ENCODE assay signal across 27 mouse cellular contexts in genomic region chr8:119572411-119572810, GRCm38 (mm10). TPM values are rescaled to one million over a fixed set of nuclear protein-coding genes. Genes with fewer than 3 reads are reported as not detected.
DNase-seq lines count a peak whose midpoint lies in the region; ATAC-seq lines count a peak whose summit lies in the region.
"Had no signal": no experiment of that assay in that cellular context is flagged by ENCODE, and none has a peak within 500 bp of the region (broad histone marks: within the 10 kb centered on the region; RNA-seq: fewer than 3 reads in every experiment).

No protein-coding gene starts in this region.

- H3K36me3 ChIP-seq in hindbrain, embryonic 14.5 days (replicated peaks; ENCODE audit: control insufficient read depth, insufficient read depth) = peaks cover 6% of the 10 kb centered on the region
- H3K36me3 ChIP-seq in hindbrain, embryonic 12.5 days = peaks cover 5% of the 10 kb centered on the region; the same call in 1 of the 2 replicates

- peaks cover 14% of the 10 kb centered on the region for H3K4me1 ChIP-seq in hindbrain, embryonic 14.5 days (replicated peaks; ENCODE audit: control insufficient read depth, insufficient read depth, low read length)
- H3K4me1 ChIP-seq in hindbrain, embryonic 12.5 days = peaks cover 14% of the 10 kb centered on the region

- H3K27ac ChIP-seq in hindbrain, embryonic 14.5 days = no peak overlapping the region
- no peak overlapping the region for H3K27ac ChIP-seq in hindbrain, embryonic 12.5 days
- H3K27ac ChIP-seq: forebrain, embryonic 13.5 days; heart, adult 2 months; limb, embryonic 10.5 days; midbrain, embryonic 12.5 days; neural tube, embryonic 15.5 days had no signal

- DNase-seq in hindbrain, embryonic 14.5 days (ENCODE audit: low spot score) = no peak
- DNase-seq in thymus, postnatal 4 days = peak; percentile 47
- no peak for DNase-seq in thymus, postnatal 0 days (ENCODE audit: low spot score)
- DNase-seq in lung, postnatal 4 days = peak; percentile 18 to 57
- no peak for DNase-seq in adipocyte (ENCODE audit: low spot score)
- DNase-seq in left cerebral cortex, postnatal 14 days (ENCODE audit: low spot score in 2 of 2) = no peak
- no peak for DNase-seq in ovary, postnatal 36 days (ENCODE audit: low spot score)
- DNase-seq: adrenal gland, adult 2 months; cerebellum, adult 9-10 months; gastrocnemius, postnatal 14 days; heart, adult 2 months; heart, postnatal 4 days; kidney, adult 8-10 months; kidney, postnatal 25 days; lung, embryonic 14.5 days; right cerebral cortex, postnatal 14 days had no signal

- H3K9ac ChIP-seq in hindbrain, embryonic 14.5 days = peak overlapping the region; percentile 28; the same call in 1 of the 2 replicates
- no peak overlapping the region for H3K9ac ChIP-seq in hindbrain, embryonic 12.5 days
- H3K9ac ChIP-seq: forebrain, embryonic 13.5 days; lung, embryonic 14.5 days; midbrain, embryonic 12.5 days; neural tube, embryonic 15.5 days had no signal

- intact Hi-C loops in left cerebral cortex, postnatal 14 days (cut with DNase I) = no loop called here

- no peak overlapping the region for H3K4me2 ChIP-seq in hindbrain, embryonic 14.5 days (replicated peaks)
- no peak overlapping the region for H3K4me2 ChIP-seq in hindbrain, embryonic 12.5 days (replicated peaks)
- H3K4me2 ChIP-seq: lung, embryonic 14.5 days; midbrain, embryonic 12.5 days had no signal

- H3K9me3 ChIP-seq in hindbrain, embryonic 14.5 days (ENCODE audit: control insufficient read depth, low read length) = no peaks in the 10 kb centered on the region
- H3K9me3 ChIP-seq in hindbrain, embryonic 12.5 days (replicated peaks) = no peaks in the 10 kb centered on the region
- H3K9me3 ChIP-seq: forebrain, embryonic 13.5 days; limb, embryonic 10.5 days; midbrain, embryonic 12.5 days; neural tube, embryonic 15.5 days had no signal

- WGBS in hindbrain, embryonic 14.5 days = 95% methylated on average over 4 of the region's 4 CpGs
- 95% methylated on average over 4 of the region's 4 CpGs for WGBS in hindbrain, embryonic 12.5 days

- no peak overlapping the region for H3K4me3 ChIP-seq in hindbrain, embryonic 14.5 days (replicated peaks; ENCODE audit: low read length)
- no peak overlapping the region for H3K4me3 ChIP-seq in hindbrain, embryonic 12.5 days
- H3K4me3 ChIP-seq: forebrain, embryonic 13.5 days; heart, adult 2 months; limb, embryonic 10.5 days; midbrain, embryonic 12.5 days; neural tube, embryonic 15.5 days had no signal

- H3K27me3 ChIP-seq in hindbrain, embryonic 14.5 days (ENCODE audit: control insufficient read depth, insufficient read depth, low read length) = 0 out of 2 replicates have a peak, but pooled peaks cover 6% of the 10 kb centered on the region
- peaks cover 17% of the 10 kb centered on the region for H3K27me3 ChIP-seq in hindbrain, embryonic 12.5 days

- ATAC-seq in hindbrain, embryonic 14.5 days (ENCODE audit: low FRiP score) = no peak
- no peak for ATAC-seq in hindbrain, embryonic 12.5 days (ENCODE audit: low FRiP score)
- ATAC-seq: forebrain, embryonic 13.5 days had no signal

RNA-seq across cellular contexts. Expression of gene Hsdl1, which starts 2.6 kb away (rescaled TPM):
- polyA plus RNA-seq in hindbrain, embryonic 14.5 days (2014; fragmentation: Nextera tagmentation; extraction: Ambion mirVana) = 163 and 182 TPM in 2 replicates
- polyA plus RNA-seq in hindbrain, embryonic 12.5 days (2016; fragmentation: Nextera tagmentation; extraction: Ambion mirVana) = 85.3 and 91.1 TPM in 2 replicates
- 185 and 200 TPM in 2 replicates for polyA plus RNA-seq in thymus, postnatal 0 days (2015; fragmentation: Nextera tagmentation; extraction: Ambion mirVana)
- 10 to 100 TPM; 42.3 to 47.2 TPM for total RNA-seq in left cerebral cortex, postnatal 14 days (2021)

RNA-seq across cellular contexts. Expression of gene Dnaaf1, which starts 2.6 kb away (rescaled TPM):
- polyA plus RNA-seq in hindbrain, embryonic 14.5 days (2014; fragmentation: Nextera tagmentation; extraction: Ambion mirVana) = 0.51 and 0.53 TPM in 2 replicates
- 0.61 TPM in 2 replicates for polyA plus RNA-seq in hindbrain, embryonic 12.5 days (2016; fragmentation: Nextera tagmentation; extraction: Ambion mirVana)
- 1.6 and 1.7 TPM in 2 replicates for polyA plus RNA-seq in thymus, postnatal 0 days (2015; fragmentation: Nextera tagmentation; extraction: Ambion mirVana)
- total RNA-seq in left cerebral cortex, postnatal 14 days (2021) = under 1 TPM; 0.11 to 0.20 TPM
- total RNA-seq: gastrocnemius, postnatal 14 days; heart, adult 2 months; heart, postnatal 4 days; liver, adult 2 months had no signal
- polyA plus RNA-seq: adrenal gland, adult 2 months; embryonic facial prominence, embryonic 11.5 days; liver, adult 2 months; lung, embryonic 14.5 days; spleen, adult 2 months had no signal

RNA-seq across cellular contexts. Expression of gene Mbtps1, which starts 13.9 kb away (rescaled TPM):
- 50.9 and 51.1 TPM in 2 replicates for polyA plus RNA-seq in hindbrain, embryonic 14.5 days (2014; fragmentation: Nextera tagmentation; extraction: Ambion mirVana)
- 103 and 110 TPM in 2 replicates for polyA plus RNA-seq in hindbrain, embryonic 12.5 days (2016; fragmentation: Nextera tagmentation; extraction: Ambion mirVana)
- 88.5 and 92.3 TPM in 2 replicates for polyA plus RNA-seq in thymus, postnatal 0 days (2015; fragmentation: Nextera tagmentation; extraction: Ambion mirVana)
- 10 to 100 TPM; 59.3 to 59.5 TPM for total RNA-seq in left cerebral cortex, postnatal 14 days (2021)

RNA-seq across cellular contexts. Expression of gene Taf1c, which starts 32.6 kb away (rescaled TPM):
- 13.3 and 14.0 TPM in 2 replicates for polyA plus RNA-seq in hindbrain, embryonic 14.5 days (2014; fragmentation: Nextera tagmentation; extraction: Ambion mirVana)
- polyA plus RNA-seq in hindbrain, embryonic 12.5 days (2016; fragmentation: Nextera tagmentation; extraction: Ambion mirVana) = 13.2 and 14.9 TPM in 2 replicates
- polyA plus RNA-seq in thymus, postnatal 0 days (2015; fragmentation: Nextera tagmentation; extraction: Ambion mirVana) = 29.5 and 29.8 TPM in 2 replicates
- 10 to 100 TPM; 10.5 to 12.1 TPM for total RNA-seq in left cerebral cortex, postnatal 14 days (2021)

RNA-seq across cellular contexts. Expression of gene Adad2, which starts 40.1 kb away (rescaled TPM):
- polyA plus RNA-seq in hindbrain, embryonic 14.5 days (2014; fragmentation: Nextera tagmentation; extraction: Ambion mirVana) = not detected in 2 replicates
- 0.18 TPM in 1 of 2 replicates, not detected in the other for polyA plus RNA-seq in hindbrain, embryonic 12.5 days (2016; fragmentation: Nextera tagmentation; extraction: Ambion mirVana)
- not detected in 2 replicates for polyA plus RNA-seq in thymus, postnatal 0 days (2015; fragmentation: Nextera tagmentation; extraction: Ambion mirVana)
- total RNA-seq in left cerebral cortex, postnatal 14 days (2021) = under 1 TPM in 1 of 2 experiments, not detected in 1; 0.29 TPM
- total RNA-seq: adrenal gland, adult 2 months; gastrocnemius, postnatal 14 days; heart, adult 2 months; heart, postnatal 4 days; liver, adult 2 months had no signal
- polyA plus RNA-seq: adrenal gland, adult 2 months; forebrain, embryonic 13.5 days; heart, adult 2 months; heart, embryonic 14.5 days; limb, embryonic 10.5 days; liver, adult 2 months; lung, embryonic 14.5 days; spleen, adult 2 months; stomach, embryonic 14.5 days; urinary bladder, adult 2 months had no signal

Comparison
In these comparisons a context has a peak if more than half of its experiments do, and no peak if none do; other contexts are left out.
1. DNase-seq: peak in thymus, postnatal 4 days (single experiment) and lung, postnatal 4 days (2 of 2); none in hindbrain, embryonic 14.5 days (single experiment), thymus, postnatal 0 days (single experiment), adipocyte (single experiment), left cerebral cortex, postnatal 14 days (0 of 2) and ovary, postnatal 36 days (single experiment).